In genomic region chr10:128058601-128059151, GRCm38 (mm10) we compare ENCODE assay signal across 8 mouse cellular contexts. TPM values are rescaled to one million over a fixed set of nuclear protein-coding genes. Genes with fewer than 3 reads are reported as not detected.
A peak's percentile ranks its signal among the peaks of the same experiment; 100 is the strongest.
DNase-seq lines count a peak whose midpoint lies in the region; ATAC-seq and TF ChIP-seq lines count a peak whose summit lies in the region.

TSS of gene Ptges3 (plus strand) at chr10:128058954.

- no peaks in the 10 kb centered on the region for H3K9me3 ChIP-seq in embryonic facial prominence, embryonic 14.5 days (ENCODE audit: control insufficient read depth, low read length)
- H3K9me3 ChIP-seq in limb, embryonic 14.5 days (ENCODE audit: control insufficient read depth, low read length) = no peaks in the 10 kb centered on the region
- H3K9me3 ChIP-seq in midbrain, postnatal 0 days (ENCODE audit: low read length) = no peaks in the 10 kb centered on the region

- H3K36me3 ChIP-seq in embryonic facial prominence, embryonic 14.5 days (ENCODE audit: control insufficient read depth, insufficient read depth, low read length) = peaks cover 16% of the 10 kb centered on the region; the same call in 1 of the 2 replicates
- peaks cover 15% of the 10 kb centered on the region for H3K36me3 ChIP-seq in limb, embryonic 14.5 days (ENCODE audit: control insufficient read depth, insufficient read depth, low read length)
- H3K36me3 ChIP-seq in midbrain, postnatal 0 days (ENCODE audit: insufficient read depth, low read length) = no peaks in the 10 kb centered on the region

- peaks cover 11% of the 10 kb centered on the region for H3K4me1 ChIP-seq in embryonic facial prominence, embryonic 14.5 days (ENCODE audit: control insufficient read depth, insufficient read depth, low read length)
- peaks cover 15% of the 10 kb centered on the region for H3K4me1 ChIP-seq in limb, embryonic 14.5 days (ENCODE audit: control insufficient read depth, insufficient read depth, low read length)
- peaks cover 11% of the 10 kb centered on the region; the same call in 1 of the 2 replicates for H3K4me1 ChIP-seq in midbrain, postnatal 0 days (ENCODE audit: insufficient read depth, low read length)

- H3K9ac ChIP-seq in embryonic facial prominence, embryonic 14.5 days (ENCODE audit: low read depth, low read length) = peak within 1 kb of the TSS; percentile 95
- peak within 1 kb of the TSS; percentile 94 for H3K9ac ChIP-seq in limb, embryonic 14.5 days (ENCODE audit: low read depth, low read length, severe bottlenecking)
- H3K9ac ChIP-seq in midbrain, postnatal 0 days (replicated peaks; ENCODE audit: low read length, poor library complexity, severe bottlenecking) = peak within 1 kb of the TSS; percentile 86

- peak within 1 kb of the TSS; percentile 79 for H3K4me2 ChIP-seq in embryonic facial prominence, embryonic 14.5 days (ENCODE audit: low read depth, low read length)
- peak within 1 kb of the TSS; percentile 72 for H3K4me2 ChIP-seq in limb, embryonic 14.5 days (replicated peaks; ENCODE audit: low read depth, low read length, severe bottlenecking)
- H3K4me2 ChIP-seq in midbrain, postnatal 0 days (ENCODE audit: low read depth, low read length, poor library complexity, severe bottlenecking) = peak within 1 kb of the TSS; percentile 69

- no peak for TF ChIP-seq CTCF in midbrain, postnatal 0 days (IDR thresholded peaks at IDR 0.05)

- peak within 1 kb of the TSS; percentile 85 for H3K4me3 ChIP-seq in embryonic facial prominence, embryonic 14.5 days (ENCODE audit: low read depth, low read length)
- H3K4me3 ChIP-seq in limb, embryonic 14.5 days (replicated peaks; ENCODE audit: low read length) = peak within 1 kb of the TSS; percentile 90
- peak within 1 kb of the TSS; percentile 65 for H3K4me3 ChIP-seq in midbrain, postnatal 0 days (ENCODE audit: low read depth, low read length)

- H3K27ac ChIP-seq in embryonic facial prominence, embryonic 14.5 days (replicated peaks; ENCODE audit: low read depth, low read length) = peak within 1 kb of the TSS; percentile 99
- peak within 1 kb of the TSS; percentile 96 for H3K27ac ChIP-seq in limb, embryonic 14.5 days (replicated peaks; ENCODE audit: low read depth, low read length)
- peak within 1 kb of the TSS; percentile 97 for H3K27ac ChIP-seq in midbrain, postnatal 0 days (ENCODE audit: low read depth, low read length)

- peak; percentile 95 for DNase-seq in 3T3-L1 (ENCODE audit: low read depth, low spot score)
- peak; percentile 92 to 97 for DNase-seq in adrenal gland, postnatal 4 days (ENCODE audit: low spot score in 2 of 2)
- DNase-seq in embryonic facial prominence, embryonic 14.5 days (ENCODE audit: low spot score) = peak; percentile 98
- DNase-seq in heart, adult 8-10 months (ENCODE audit: low spot score) = peak; percentile 93
- peak; percentile 97 for DNase-seq in kidney, adult 9 months
- DNase-seq in limb, embryonic 14.5 days (ENCODE audit: low spot score) = peak; percentile 99
- peak; percentile 98 for DNase-seq in midbrain, postnatal 0 days (ENCODE audit: low spot score)
- peak; percentile 93 to 94 for DNase-seq in spleen, postnatal 14 days (ENCODE audit: low spot score in 2 of 2)

- peak; percentile 93 for ATAC-seq in embryonic facial prominence, embryonic 14.5 days (ENCODE audit: low read depth)
- ATAC-seq in limb, embryonic 14.5 days (ENCODE audit: low FRiP score, low read depth) = peak; percentile 93
- ATAC-seq in midbrain, postnatal 0 days (ENCODE audit: low FRiP score) = peak; percentile 92

- TF ChIP-seq POLR2A in limb, embryonic 14.5 days (IDR thresholded peaks at IDR 0.05; ENCODE audit: borderline replicate concordance, extremely low read depth, insufficient read depth, insufficient read length) = peak; percentile 82; the same call in 1 of the 2 replicates

- no peaks in the 10 kb centered on the region for H3K27me3 ChIP-seq in embryonic facial prominence, embryonic 14.5 days (replicated peaks; ENCODE audit: control insufficient read depth, insufficient read depth, low read length)
- no peaks in the 10 kb centered on the region for H3K27me3 ChIP-seq in limb, embryonic 14.5 days (ENCODE audit: control insufficient read depth, insufficient read depth, low read length)
- no peaks in the 10 kb centered on the region for H3K27me3 ChIP-seq in midbrain, postnatal 0 days (ENCODE audit: insufficient read depth, low read length)

- WGBS in embryonic facial prominence, embryonic 14.5 days = 0% methylated on average over 30 of the region's 72 CpGs
- WGBS in limb, embryonic 14.5 days = under 1% methylated on average over 59 of the region's 72 CpGs
- under 1% methylated on average over 57 of the region's 72 CpGs for WGBS in midbrain, postnatal 0 days

RNA-seq across cellular contexts. Expression of gene Ptges3, which starts in this region (rescaled TPM):
- 100 to 1,000 TPM; 152 to 160 TPM for total RNA-seq in adrenal gland, postnatal 4 days (2021)
- polyA plus RNA-seq in embryonic facial prominence, embryonic 14.5 days (2014; fragmentation: Nextera tagmentation; extraction: Ambion mirVana) = 450 and 475 TPM in 2 replicates
- total RNA-seq in heart, adult 8-10 months (2022) = 100 to 1,000 TPM in 1 of 4 experiments, 10 to 100 TPM in 3; 77.8 to 104 (median 91.6) TPM
- 78.0 and 93.0 TPM in 2 replicates for polyA plus RNA-seq in limb, embryonic 14.5 days (2012; rRNA removed)
- polyA plus RNA-seq in limb, embryonic 14.5 days (2014; fragmentation: Nextera tagmentation; extraction: Ambion mirVana) = 450 and 461 TPM in 2 replicates
- 109 and 117 TPM in 2 replicates for total RNA-seq in midbrain, postnatal 0 days (2014; rRNA removed)
- polyA plus RNA-seq in midbrain, postnatal 0 days (2015; fragmentation: Nextera tagmentation; extraction: Ambion mirVana) = 390 and 433 TPM in 2 replicates

Comparison
In these comparisons a context has a peak if more than half of its experiments do, and no peak if none do; other contexts are left out.
1. Peak in every context shown above with its lines: DNase-seq, ATAC-seq, H3K4me3 ChIP-seq and H3K27ac ChIP-seq.